Mouse (Mus musculus) gastrocnemius, postnatal 14 days (tissue): ENCODE measurements around the gene Sycp2. TPM values are rescaled to one million over a fixed set of nuclear protein-coding genes. Genes with fewer than 3 reads are reported as not detected.

Source experiments
- DNase-seq: peaks from one replicate; pipeline ENCODE4 v3.0.0; 2021; ENCODE audit warnings: mixed read lengths
- intact Hi-C: fragments of 180-260 bp; cut with DNase I; formaldehyde crosslinking; loops from one replicate; pipeline ENCODE4 v1.15.1; 2025; ENCODE audit warnings: low total_unique reads
- long read RNA-seq, 2 experiments: library from polyadenylated mRNA; stranded (forward); transcript quantifications; one replicate each; pipeline ENCODE4 v2.0.0; 2021
- total RNA-seq, 2 experiments: library from RNA; stranded (reverse); gene quantifications; 2 replicates each; pipeline ENCODE4 v1.2.3; 2021

The Sycp2 gene
- under 1 TPM; 0.08 to 0.24 TPM for total RNA-seq
- long read RNA-seq, experiment 1, result 0 reads
- long read RNA-seq, experiment 2, result 0 reads

DNA sequence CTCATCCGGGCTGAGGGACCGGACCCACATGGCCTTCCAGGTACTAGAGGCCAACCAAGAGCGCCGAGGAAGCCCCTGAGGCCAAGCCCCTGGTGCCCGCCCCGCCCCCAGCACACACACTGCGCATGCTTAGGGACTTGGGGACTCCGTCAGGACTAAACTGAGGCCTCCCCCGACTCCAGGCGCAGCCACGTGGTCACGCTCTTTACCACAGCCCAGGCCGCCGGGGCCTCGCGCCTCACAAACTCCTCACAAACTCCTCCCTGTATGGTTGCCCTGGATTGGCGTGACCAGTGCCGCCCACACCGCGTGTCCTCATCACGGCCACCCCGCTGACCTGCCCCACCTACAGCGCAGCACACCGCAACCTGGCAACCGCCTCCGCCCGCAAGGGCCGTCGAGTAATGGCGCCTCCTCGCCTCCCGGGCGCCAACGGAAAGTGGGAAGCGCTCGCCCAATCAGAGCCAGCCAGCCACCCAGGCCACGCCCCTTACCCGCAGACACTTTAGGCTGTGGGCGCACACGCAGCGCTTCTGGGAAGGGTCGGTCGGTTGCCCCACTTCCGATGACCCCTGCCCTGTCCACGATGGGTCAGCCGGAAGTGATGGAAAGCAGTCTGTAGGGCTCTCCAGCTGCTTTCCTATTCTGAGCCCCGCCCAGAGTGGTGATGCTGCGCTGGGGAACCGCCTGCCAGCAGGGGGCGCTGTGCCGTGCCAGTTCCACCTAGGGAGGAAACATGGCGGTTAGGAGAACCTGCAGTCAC is at the start of gene Sycp2:
Sycp2 (minus strand) TSS at position 633 of the 763 bp plus-strand sequence.
- intact Hi-C loops, result no loop called here
- no peak for DNase-seq

DNA sequence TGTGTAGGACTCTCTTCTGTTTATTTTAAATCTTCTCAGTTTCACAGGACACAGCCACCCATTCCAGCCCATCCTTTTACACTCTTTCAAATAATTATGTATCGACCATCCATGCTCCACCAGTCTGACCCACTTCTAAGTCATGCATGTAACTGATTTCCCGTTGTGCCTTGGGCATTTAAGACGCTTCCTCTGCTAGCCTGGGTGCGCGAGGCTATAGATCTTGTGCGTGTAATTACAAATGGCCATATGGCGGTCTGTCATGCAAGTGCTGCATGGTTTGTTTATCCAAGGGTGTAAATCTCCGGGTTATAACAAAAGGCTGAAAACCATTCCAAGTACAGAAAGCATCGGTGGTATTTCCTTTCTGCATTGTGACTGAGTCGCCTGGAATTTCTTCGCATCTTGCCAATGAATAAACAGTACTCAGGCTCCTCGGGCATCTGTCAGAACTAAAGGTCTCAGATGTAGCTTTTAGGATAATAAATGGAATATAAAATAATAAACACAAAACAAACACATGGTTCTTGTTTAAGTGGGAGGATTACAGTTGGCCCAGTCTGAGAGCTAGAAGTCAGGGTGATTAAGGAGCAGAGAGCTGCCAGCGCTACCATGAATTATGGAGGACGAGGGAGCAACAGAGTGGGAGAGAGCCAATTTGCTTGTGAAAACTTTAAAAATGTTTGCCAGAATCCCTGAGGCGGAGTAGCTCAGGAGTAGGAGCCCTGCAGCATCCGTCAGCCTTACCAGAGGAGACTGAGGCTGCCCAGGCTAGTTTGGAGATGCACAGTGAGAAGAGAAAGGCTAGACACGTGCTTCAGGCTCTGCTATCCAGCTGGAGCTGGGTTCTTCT is 47.4 kb upstream of the Sycp2 start:
- intact Hi-C loops, result no loop called here
- no peak for DNase-seq

DNA sequence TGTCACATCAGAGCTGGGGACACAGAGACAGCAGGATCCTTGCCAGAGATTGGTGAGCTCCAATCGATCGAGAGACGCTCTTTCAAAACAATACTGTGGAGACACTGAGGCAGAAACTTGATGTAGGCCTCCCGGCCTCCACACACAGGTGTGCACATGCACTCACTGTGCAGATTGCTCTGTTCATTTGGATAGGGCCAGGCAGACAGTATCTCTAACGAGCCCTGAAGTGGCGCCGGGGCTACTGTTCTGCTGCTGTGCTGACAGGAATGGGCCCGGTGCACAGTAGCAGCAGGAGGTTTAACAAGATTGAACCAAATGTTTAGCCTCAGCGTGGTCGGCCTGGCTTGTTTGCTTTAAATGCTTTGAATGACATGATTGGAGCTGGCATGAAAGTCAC is 43.5 kb upstream of the Sycp2 start:
- no peak for DNase-seq
- intact Hi-C loops, result no loop called here

GRCm38 (mm10) chr2:178450236-178450635 is 42.8 kb upstream of the Sycp2 start:
- no peak for DNase-seq
- intact Hi-C loops, result no loop called here

- no peak for DNase-seq
- intact Hi-C loops, result no loop called here
Observed at GRCm38 (mm10) chr2:178449386-178449785, 41.9 kb upstream of the Sycp2 start.

- no peak for DNase-seq
- intact Hi-C loops, result no loop called here
Observed at GRCm38 (mm10) chr2:178437311-178437710, 29.8 kb upstream of the Sycp2 start.

DNA sequence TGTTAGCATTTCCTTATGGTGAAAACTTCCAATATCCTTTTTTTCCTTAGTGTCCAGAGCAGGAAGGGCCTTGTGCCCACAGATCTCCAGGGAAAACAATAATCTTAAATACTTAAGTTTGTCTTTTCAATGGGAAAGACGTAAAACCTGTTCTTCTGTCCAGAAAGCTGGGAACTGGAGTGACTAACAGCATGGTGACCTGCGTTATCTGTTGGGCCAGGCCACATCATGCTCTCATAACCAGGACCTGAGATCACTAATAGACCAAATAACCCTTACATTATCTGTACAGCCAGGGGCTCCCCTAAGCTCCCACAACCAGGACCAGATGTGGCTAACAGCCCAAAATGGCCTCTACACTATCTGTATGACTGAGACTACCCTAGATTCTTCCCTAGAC is 26.4 kb upstream of the Sycp2 start:
- DNase-seq, result no peak
- intact Hi-C loops, result no loop called here

GRCm38 (mm10) chr2:178433495-178433894 is 26.0 kb upstream of the Sycp2 start:
- DNase-seq, result no peak
- intact Hi-C loops, result no loop called here

DNA sequence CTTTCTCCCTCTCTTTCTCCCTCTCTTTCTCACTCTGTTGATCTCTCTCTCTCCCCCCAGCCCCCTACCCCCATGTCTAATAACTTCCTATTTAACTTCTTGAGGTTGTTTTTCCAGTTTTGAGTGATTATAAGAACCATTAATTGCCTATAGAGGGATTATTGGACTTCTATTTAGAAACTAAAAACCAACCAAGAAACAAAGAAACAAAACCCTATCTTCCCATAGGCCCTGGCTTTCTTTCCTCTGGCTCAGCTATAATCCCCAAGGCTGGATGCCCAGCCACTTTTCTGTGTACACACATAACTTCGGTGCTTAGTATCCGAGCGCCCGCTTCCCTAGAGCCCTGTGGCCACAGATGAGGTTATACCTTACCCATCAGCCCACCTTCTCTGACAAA is 22.7 kb upstream of the Sycp2 start, which contains the start of gene Cdh26:
Cdh26 (plus strand) TSS at position 301 of the 400 bp plus-strand sequence.
- intact Hi-C loops, result no loop called here
- no peak for DNase-seq

- intact Hi-C loops, result loop anchor here (5.0 kb wide), 1 partner anchor 63 kb away; no protein-coding TSS in a partner anchor
Observed at GRCm38 (mm10) chr2:178429426-178429825, 21.9 kb upstream of the Sycp2 start.

GRCm38 (mm10) chr2:178428676-178429075 is 21.2 kb upstream of the Sycp2 start:
- no peak for DNase-seq
- intact Hi-C loops, result loop anchor here (5.0 kb wide), 1 partner anchor 64 kb away; no protein-coding TSS in a partner anchor

More at GRCm38 (mm10) chr2:178429426-178429825, 21.9 kb upstream of the Sycp2 start:
- no peak for DNase-seq

DNA sequence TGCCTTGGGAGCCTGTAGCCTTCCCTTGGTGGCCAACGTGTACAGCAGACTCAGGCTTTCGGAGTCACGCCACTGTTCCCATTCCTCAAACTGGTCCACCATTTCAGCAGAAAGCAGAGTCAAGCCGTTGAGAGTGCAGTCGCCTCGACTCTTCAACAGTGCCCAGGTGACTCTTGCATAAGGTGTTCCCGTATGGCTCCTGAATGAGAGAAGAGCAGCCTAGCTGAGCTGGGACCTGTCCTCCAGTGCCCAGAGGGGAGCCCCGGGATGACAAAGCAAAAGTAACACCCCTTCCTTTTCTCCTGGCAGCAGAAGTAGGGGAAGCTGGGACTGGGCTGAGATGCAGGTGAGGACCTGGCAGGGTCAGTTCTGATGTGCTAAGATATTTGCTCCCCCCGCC is 20.7 kb upstream of the Sycp2 start:
- DNase-seq, result no peak
- intact Hi-C loops, result loop anchor here (5.0 kb wide), 1 partner anchor 64 kb away; no protein-coding TSS in a partner anchor

DNA sequence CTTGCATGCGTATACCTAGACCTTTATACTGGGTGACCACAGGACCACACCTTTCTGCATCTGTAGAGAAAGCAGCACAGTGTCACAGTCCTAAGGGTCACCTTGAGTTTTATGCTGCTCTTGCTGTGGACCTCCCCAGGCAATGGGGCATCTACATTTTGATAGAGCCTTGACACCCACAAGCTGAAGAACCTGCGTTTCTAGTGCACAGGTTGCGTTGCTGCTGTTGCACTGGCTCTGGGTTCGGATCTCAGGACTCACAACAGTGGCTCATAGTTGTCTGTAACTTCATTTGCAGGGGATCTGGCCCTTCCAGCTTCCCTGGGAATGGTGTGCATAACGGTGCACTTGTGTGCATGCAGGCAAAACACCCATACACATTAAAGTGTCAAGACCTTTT is 19.7 kb upstream of the Sycp2 start:
- intact Hi-C loops, result loop anchor here (5.0 kb wide), 1 partner anchor 65 kb away; no protein-coding TSS in a partner anchor
- DNase-seq, result no peak

- intact Hi-C loops, result loop anchor here (5.0 kb wide), 1 partner anchor 66 kb away; no protein-coding TSS in a partner anchor
- no peak for DNase-seq
Observed at GRCm38 (mm10) chr2:178426229-178426628, 18.7 kb upstream of the Sycp2 start.

DNA sequence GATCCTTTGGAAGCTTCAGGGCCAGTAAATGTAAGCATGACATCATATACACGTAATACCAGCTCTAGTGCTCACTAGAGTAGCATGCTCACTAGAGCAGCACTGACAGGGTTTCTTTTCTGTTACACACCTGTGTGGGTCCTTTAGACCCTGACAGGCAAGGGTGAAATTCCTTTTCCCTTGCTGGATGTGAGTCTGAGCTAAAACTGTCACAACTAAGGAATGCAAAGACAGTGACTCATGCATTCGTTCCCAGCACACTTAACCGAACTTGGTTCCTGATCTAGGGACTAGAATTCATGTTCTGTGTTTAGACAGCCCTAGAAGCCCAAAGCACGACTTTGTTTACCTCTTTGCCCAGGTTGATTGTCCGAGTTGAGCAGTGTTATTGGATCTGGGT is 15.7 kb upstream of the Sycp2 start:
- intact Hi-C loops, result no loop called here
- DNase-seq, result no peak

- intact Hi-C loops, result no loop called here
- no peak for DNase-seq
Observed at GRCm38 (mm10) chr2:178422186-178422585, 14.7 kb upstream of the Sycp2 start.

DNA sequence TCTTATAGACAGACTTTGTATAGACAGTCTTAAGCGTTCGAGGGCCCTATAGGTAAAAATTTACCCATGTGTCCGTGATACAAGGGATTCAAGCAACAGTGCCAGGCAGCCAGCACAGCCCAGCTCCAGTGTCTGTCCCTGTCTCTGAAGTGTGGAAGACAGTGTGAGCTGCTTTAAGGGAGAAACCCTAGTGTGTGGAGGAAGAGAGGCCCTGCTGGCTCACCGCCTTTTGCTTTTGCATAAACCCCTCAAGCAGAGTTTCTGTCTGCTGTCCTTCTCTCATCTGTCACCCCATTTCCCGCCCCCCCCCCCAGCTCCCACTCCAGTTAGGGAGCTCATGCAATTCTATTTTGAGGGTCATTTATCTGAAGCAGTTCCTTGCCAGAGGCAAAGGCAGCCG is 14.1 kb upstream of the Sycp2 start:
- no peak for DNase-seq
- intact Hi-C loops, result no loop called here

- no peak for DNase-seq
- intact Hi-C loops, result no loop called here
Observed at GRCm38 (mm10) chr2:178420576-178420975, 13.1 kb upstream of the Sycp2 start.

GRCm38 (mm10) chr2:178416970-178417369 is 9.5 kb upstream of the Sycp2 start:
- no peak for DNase-seq
- intact Hi-C loops, result no loop called here

DNA sequence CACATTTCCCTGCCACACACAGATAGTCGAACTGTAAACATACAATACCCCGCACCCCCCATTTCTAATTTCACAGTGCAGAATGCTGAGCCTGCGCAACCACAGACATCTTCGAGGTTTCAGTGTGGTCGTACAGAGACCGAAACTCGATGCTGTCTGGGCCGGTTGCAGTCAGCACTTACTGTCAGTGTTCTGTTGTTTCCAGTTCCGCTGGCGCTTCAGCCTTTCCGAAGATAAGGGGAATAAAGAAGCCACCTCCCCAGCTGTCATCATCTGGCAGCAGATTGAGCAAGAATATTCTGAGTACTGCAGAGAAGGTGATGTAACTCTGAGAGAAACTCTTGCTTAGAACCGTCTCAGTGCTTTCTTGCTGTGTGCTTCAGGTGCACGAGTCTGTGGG is 8.9 kb upstream of the Sycp2 start:
- intact Hi-C loops, result no loop called here
- no peak for DNase-seq
